Mouse (Mus musculus) gastrocnemius, postnatal 10 days (tissue): ENCODE measurements around the gene Wdr35. TPM values are rescaled to one million over a fixed set of nuclear protein-coding genes. Genes with fewer than 3 reads are reported as not detected.

ENCODE experiments used
- DNase-seq: peaks from one replicate; pipeline ENCODE4 v3.0.0; 2021; ENCODE audit warnings: mixed read lengths
- long read RNA-seq, 2 experiments: library from polyadenylated mRNA; stranded (forward); transcript quantifications; one replicate each; pipeline ENCODE4 v2.0.0; 2021
- total RNA-seq, 2 experiments: library from RNA; stranded (reverse); gene quantifications; 2 replicates each; pipeline ENCODE4 v1.2.3; 2021

Gene Wdr35
- 10 to 100 TPM; 10.7 to 13.9 TPM for total RNA-seq
- long read RNA-seq, experiment 1, full-length matches to known transcripts = 15 of 17 reads
- long read RNA-seq, experiment 1, partial matches to known transcripts = 2 of 17 reads
- long read RNA-seq, experiment 1, other reads (novel, unspliced or antisense) = 0 of 17 reads
- long read RNA-seq, experiment 2, full-length matches to known transcripts = 4 of 6 reads
- long read RNA-seq, experiment 2, partial matches to known transcripts = 1 of 6 reads
- long read RNA-seq, experiment 2, other reads (novel, unspliced or antisense) = 1 of 6 reads

DNA sequence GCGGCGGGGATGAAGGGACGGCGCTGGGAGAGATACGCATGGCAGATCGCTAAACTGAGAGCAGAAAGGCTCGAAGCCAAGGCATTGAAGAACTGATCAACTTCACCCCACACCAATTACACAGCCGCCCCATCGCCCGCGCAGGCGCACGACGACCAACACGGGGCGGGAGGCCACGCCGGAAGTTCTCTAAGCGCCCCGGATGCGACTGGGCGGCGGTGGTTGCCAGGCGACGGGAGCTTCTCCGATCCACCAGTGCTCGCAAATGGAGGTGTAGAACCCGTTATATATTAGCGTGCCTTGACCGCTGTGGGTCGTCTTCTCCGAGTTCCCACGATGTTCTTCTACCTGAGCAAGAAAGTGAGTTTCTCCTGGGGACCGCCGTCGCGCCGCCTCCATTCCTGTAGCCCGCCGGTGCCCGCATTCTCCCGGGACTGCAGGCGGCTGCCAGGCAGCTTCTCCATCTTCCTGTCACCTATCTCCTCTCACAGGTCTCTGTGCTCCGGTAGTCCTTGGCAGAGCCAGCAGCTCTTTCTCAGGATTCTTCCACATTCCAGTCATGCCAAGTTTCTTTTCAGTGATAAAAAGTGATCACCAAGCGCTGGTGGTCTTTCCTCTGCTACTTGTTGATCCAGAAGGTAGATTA, at the start of gene Wdr35:
TSS of gene Wdr35 (plus strand) at position 73 of the 646 bp plus-strand sequence.
- DNase-seq = peak; percentile 92

DNA sequence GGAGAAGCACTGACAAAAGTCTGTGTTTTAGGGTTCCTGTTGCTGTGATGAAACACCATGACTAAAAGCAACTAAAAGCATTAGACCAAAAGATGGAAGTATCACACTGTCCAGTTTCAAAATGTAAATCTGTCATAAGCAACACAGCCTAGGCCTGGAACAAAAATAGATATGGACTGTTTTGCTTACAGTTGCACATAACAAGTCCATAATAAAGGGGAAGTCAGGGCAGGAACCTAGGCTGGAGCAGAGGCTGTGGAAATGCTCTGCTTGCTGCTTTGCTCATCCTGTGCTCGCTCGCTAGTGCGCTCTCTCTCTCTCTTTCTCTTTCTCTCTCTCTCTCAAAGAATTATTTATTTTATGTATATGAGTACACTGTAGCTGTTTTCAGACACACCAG, 46.0 kb upstream of the Wdr35 start:
- DNase-seq = no peak

DNA sequence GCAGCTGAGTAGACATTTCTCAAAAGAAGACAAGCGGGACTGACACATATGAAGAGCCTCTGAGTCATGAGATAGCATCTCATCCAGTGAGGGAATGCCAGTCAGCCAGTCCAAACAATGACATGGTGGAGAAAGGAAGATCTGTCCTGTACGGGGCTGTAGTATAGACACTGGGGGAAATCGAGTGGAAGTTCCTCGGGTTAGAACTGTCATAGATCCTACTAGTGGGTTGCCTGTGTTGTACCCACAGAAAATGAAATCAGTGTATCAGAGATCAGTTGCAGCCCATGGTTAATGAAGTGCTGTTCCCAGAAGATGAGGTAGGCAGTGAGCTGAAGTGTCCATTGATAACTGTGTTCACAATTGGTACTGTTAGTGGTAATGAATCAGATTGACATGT, 44.9 kb upstream of the Wdr35 start:
- no peak for DNase-seq

DNA sequence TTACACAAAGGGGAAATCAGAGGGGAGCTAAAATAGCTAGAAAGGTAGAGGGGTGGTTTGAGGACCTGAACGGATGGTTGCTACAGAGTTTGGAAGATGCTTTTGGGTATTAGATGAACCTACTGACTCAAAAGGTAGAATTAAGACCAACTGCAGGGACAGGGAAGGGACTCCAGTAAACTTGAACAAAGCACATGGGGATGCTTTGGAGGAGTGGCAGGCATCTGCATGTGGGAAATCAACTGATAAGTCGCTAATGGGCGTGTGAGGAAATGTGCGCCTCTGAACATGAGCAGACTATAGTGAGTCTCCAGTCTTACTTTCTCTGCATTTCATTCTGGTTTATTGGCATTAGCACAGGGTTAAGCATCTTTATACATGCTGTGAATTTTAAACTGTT, 42.6 kb upstream of the Wdr35 start:
- DNase-seq = no peak

DNA sequence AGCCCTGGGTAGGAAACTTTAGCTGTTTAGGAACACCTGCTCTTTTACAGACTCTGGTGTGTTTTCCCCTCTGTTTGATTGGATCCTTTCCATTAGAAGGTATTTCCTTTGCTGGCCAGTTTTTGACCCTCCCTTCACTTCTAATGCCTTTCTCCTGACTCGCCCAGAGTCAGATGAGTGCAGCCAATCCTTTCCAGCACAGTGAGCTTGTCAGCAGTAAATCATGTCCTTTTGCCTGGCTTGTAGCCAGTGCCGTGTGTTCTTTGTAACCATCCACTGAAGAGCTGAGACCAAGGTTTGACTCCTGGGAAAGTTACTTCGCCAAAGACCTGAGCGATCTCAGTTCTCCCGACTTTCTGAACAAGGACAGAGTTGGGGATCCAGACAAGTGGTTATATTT, 38.3 kb upstream of the Wdr35 start:
- DNase-seq = peak; percentile 14

DNA sequence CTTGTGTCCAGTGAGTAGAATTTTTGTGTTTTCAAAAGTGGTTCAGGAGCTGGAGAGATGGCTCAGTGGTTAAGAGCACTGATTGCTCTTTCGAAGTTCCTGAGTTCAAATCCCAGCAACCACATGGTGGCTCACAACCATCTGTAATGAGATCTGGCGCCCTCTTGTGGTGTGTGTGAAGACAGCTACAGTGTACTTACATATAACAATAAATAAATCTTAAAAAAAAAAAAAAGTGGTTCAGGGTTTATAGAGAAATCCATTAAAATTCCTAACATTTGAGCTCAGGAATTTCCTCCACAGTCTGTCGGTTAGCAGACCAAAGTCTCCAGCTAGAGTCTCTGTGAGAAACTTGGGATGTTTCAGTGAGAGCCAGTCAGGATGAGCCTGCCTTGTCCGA, 37.5 kb upstream of the Wdr35 start:
- DNase-seq = peak; percentile 26

DNA sequence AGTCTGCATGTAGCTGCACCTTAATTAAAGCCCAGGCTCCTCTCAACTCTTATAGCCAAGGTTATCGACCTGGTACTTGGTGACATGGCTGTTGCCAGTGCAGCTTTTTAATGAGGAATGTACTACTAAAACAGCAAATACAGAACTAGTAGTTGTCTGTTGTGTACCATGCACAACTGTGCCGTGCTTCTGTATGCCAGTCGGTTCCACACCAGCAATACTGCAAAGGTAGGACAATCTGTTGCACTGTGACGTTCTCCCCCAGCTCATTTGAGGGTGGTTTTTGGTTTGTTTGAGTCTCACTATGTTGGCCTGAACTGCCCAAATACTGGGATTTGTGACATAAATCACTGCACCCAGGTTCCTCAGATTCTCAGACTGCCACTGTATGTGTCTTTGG, 34.2 kb upstream of the Wdr35 start:
- no peak for DNase-seq

DNA sequence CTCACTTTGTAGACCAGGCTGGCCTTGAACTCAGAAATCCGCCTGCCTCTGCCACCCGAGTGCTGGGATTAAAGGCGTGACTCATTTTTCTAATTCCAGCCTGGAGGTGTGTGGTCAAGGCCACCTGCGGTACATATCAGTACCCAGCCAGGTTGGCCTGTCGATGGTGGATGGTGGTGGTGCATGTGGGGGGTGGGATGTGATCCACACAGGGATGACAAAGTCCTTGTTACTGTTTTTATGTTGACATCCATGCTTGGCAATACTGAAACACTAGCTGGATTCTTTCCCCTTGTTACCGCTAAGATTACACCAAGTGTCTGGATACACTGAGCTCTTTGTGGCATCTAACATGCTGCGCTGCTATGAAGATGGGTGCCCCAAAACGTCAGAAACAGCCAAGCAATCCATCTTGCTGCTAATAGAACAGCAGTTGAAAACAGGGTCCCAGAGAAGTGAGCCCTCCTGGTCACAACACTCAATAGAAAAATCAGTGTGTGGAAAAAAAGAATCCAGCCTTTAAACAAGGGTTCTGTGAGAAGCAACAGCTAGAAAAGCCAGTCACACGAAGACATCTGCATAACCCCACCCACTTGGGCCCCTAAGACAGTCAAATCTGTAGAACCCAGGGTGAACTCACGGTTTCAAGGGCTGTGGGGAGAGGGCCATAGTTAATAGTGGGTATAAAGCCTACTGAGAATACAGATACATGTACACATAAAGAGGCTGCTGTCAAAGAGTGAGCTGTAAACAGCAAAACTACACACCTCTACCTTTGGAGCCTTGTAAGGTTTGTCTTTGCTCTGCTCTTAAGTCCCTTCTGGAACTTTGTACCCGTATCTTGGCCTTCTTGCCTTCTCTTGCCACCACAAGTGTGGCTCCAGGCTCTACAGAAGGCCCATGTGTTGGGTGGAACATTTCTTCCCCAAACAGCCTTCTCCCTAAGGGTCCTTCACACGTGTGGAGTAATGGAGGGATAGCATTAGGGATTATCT, 33.4 kb upstream of the Wdr35 start:
- DNase-seq = no peak

DNA sequence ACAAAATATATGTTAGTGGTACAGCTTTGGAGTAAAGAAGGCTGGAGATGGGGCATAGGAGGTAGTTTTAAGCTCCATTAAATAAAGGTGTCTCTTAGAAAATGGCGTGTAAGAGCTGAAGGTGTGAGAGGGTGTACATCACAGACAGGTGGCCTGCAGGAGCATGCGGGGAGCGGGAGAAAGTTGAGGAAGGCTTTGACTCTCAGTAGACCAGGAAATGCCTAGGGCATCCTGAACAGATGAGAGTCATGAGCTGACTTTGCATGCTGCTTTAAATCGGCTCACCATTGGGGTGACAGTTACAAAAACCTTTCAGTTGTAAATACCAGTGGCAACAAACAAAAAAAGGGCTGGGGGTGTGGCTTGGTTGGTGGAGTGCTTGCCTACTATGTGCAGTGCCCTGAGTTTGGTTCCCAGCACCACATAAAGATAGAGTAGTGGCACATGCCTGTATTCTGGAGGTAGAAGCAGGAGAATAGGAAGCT, 32.5 kb upstream of the Wdr35 start:
- DNase-seq = no peak

DNA sequence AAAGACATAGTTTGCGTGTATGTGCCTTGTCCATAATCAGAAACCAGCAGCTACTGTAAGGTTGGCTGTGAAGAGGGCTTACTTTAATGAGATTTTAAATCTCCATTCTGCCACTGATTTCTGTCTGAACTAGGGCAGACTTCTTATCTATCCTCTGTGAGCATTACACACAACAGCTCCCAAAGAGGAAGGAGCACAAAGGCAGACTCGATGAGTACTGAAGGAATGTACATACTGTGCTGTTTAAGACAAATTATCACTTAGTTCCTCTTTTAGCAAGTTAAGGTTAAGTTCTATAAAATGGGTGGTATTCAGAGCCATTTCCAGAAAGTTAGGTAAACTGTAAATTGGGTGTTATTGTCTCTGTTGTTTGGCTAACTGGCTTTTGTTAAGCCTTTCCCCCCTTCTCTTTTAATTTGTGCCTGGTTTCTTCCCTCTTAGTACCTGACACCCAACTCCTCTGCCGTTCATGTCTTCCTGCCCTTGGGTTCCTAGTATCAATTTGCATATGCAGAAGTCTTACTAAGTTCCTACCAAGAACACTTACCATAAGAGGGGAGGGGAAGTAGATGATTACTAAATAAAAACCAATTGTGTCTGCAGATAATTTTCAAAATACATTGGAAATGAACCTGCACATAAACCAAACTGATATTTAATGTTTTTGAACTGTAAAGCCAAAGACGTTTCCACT, 31.8 kb upstream of the Wdr35 start:
- no peak for DNase-seq

DNA sequence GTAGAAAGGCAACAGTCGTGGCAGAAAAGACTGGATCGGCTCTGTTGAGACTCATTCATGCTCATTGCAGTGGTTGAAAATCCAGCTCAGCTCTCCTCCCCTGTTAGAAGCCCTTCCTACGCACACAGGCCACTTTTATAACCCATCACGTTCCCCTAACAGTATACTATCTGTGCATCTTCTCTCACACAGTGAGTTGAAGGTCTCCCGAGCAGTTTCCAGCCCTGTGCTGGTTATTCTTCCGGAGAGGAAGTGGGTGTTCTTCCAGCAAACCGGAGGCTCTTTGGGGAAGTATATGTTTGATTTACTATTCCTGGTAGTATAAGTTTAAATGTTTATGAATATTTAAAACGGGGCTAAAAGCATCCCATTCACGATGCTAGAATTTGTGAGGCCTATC, 26.5 kb upstream of the Wdr35 start:
- DNase-seq = no peak

DNA sequence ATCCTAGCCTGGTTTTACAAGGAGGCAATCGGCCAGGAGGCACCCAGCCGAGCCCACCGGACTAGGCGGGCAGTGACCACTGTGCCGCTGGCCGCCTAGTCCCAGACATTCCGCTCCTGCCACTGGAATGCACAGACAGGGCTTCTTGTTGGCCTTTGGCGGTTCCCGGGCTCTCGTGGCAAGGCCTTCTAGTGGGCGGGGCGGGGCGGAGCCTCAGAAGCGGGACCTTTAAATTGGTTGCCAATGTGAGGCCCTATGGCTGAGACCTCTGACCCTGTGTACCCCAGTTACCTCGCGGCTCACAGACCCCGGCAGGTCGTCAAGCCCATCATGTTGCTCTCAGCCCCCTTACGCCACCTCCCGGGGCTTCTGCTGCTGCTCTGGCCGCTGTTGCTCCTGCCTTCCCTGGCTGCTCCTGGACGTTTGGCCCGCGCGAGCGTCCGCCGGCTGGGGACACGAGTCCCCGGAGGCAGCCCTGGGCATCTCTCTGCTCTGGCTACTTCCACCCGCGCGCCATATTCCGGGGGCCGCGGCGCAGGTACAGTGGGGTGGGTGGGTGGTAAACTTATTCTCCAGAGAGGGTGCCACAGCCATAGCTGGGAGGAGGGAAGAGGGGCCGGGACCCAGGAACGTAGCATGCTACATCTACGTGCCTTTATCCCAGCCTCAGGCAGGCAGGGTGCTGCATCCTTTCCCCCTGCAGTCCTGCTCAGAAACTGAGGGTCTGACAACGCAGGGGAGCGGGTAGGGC, 25.8 kb upstream of the Wdr35 start, which contains the start of gene Matn3:
TSS of gene Matn3 (plus strand) at position 216 of the 751 bp plus-strand sequence.
- DNase-seq = peak; percentile 77

DNA sequence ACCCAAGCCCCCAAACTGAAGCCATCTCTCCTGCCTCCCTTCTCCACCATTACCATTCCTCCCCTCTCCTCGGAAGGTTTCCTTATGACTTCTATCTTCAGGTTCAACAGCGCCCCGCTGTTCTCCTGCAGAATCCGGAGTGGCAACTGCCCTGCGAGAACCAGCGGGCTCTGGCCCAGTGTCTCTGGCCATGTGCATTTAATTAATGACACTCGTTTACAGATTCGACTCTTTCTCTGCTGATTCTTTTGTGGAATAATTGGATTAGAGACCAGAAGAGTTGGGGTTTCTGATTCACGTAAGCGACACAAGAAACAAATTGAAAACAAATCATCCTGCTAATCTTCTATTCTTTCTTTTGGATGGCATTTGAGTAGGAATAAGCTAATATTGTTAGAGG, 20.6 kb upstream of the Wdr35 start:
- no peak for DNase-seq

DNA sequence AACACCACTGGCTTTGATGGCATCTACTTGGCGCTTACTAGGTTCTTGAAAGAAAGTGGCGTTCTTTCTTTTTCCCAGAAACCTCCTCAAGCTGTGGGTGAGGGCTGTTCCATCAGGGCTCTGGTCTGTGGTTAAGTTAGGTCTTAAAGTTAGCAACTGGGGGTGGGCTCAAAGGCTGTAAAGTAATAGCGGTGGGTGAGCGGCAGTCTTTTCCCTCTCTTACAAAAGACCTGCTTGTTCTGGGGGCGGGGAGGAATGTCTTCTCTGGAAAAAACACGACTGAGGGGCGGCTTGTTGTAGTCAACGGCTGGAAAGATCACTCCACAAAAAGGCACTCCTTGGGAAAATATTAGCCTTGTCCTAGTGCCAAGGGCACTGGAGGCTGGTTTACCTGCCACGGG, 19.5 kb upstream of the Wdr35 start:
- DNase-seq = no peak

DNA sequence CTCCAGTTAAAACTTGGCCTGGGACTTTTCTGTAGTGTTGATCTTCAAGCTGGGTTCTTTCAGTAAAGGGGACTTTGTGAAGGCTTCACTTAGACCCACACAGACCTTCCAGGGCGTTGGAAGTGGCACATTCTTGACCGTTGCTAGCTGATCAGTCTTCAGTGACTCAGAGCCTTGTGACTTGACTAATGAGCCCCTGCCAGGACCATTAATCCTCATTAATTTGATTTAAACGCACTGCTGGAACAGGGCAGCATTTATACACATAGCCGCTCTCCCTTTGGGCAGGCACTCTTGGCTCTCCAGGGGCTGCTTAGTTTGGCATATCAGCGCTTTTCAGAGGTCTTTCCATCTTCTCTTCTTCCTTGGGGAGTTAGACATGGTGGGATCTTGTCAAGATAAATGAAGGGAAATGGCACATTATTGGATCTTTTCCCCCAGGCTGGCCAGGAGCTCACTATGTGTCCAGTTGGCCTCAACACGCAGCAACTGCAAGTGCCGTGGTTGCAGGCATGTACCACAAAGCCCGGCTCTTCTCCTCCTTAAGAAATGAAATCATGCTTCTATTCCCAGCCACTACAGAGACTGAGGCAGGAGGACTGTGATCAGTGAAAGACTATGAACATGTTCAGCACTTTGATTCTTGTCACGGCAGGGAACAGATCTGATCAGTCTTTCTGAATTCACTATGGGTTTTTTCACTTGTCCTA, 11.9 kb upstream of the Wdr35 start:
- no peak for DNase-seq

DNA sequence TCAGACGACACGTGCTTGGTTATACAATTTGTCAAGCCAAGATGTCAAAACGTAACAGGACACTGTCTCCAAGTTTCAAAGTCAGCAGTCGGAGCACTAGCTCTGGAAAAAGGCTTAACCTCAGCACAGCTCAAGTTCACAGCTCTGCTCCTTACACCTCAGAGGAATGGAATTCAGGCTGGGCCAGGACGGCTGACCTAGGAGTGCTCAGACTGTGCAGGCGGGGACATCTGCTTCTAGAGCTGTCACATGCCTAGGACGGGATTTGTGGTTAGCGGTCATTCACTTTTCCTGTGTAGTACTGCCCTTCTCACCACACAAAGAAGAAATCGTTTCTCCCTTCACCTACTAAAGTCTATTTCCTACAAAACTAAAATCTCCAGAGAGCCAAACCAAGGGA, 3.9 kb upstream of the Wdr35 start:
- DNase-seq = peak; percentile 50

DNA sequence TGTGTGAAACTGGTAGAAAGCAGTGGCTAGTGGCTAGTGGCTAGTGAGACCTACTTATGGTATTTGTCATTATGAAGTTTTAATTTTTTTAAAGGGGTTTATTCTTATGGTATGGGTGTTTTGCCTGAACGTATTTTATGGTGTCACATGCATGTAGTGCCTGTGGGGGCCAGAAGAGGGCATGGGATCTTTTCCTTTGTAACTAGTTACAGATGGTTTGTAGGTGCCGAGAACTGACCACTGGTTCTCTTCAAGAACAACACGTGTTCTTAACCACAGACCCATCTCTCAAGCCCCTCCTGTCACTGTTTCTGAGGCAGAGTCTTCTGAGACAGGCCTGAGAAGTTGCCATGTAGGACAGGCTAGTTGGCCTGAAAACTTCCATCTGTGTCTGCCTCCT, 1.4 kb downstream of the Wdr35 start:
- DNase-seq = no peak

DNA sequence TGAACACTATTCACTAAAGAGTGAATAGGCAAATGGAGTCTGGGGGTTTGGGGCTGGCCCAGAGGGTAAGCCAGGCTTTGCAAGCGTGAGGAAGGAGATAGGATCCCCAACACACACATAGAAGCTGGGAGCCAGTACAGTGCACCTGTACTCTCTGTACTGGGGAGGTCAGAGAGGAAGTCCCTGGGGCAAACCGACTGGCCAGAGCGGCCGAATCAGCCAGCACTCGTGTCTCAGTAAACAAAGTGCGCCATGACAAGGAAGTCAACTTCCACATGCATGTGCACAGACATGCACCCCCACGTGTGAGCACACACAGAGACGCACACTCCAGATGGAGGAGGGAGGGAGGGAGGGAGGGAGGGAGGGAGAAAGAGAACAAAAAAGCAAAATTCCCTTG, 19.5 kb downstream of the Wdr35 start:
- no peak for DNase-seq

DNA sequence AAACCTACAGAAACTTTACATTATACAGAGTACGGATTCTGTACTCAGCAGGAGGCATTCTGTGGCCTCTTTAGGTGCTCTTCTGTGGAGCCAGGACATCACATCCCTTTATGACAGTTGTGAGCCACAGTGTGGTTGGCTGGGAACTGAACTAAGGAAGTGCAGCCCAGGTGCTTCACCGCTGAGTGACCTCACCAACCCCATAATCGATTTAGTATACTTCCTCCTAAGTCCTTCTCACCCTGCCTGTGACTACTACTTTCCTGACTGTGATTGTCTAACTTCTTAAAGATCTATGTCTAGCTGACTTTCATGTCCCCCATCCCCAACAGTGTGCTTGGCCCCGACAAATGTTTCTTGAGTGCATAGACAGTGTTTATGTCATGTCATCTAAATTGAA, 24.6 kb downstream of the Wdr35 start:
- no peak for DNase-seq

DNA sequence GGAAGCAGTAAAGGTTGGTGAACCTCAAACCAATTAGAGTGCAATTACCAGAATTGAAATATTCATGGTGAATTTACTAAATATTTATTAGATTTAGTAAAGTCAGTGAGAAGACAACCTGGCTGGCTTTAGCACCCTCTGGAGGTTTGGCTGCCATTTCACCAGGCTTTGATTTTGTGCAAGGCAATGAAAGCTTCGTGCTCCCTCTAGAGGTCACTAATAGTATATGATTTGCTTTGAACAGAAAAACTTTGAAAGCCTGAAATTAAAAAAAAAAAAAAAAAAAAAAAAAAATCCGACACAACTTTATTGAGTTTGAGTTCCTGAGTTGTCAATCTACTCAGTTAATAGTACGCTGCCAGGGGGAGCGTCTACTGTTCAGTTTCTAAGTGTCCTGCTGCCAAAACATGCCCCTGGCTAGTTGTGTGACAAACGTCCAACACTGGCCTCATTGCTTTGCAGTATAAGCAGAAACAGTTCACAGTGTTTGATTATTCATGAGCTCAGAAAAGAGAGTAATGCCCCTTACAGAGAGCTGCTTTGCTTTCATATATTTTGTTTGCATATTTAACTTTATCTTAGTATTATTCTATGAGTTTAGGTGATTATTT, 28.5 kb downstream of the Wdr35 start:
- peak; percentile 36 for DNase-seq
